Mouse (Mus musculus) hindlimb bud, embryonic 11.5 days (tissue): ENCODE data around the gene Fli1.

Experiments
- DNase-seq: peaks from one replicate; pipeline ENCODE4 v3.0.0-alpha.2; 2012; ENCODE audit warnings: low read depth, low spot score; ENCODE audit errors: extremely low spot score

Gene Fli1

DNA sequence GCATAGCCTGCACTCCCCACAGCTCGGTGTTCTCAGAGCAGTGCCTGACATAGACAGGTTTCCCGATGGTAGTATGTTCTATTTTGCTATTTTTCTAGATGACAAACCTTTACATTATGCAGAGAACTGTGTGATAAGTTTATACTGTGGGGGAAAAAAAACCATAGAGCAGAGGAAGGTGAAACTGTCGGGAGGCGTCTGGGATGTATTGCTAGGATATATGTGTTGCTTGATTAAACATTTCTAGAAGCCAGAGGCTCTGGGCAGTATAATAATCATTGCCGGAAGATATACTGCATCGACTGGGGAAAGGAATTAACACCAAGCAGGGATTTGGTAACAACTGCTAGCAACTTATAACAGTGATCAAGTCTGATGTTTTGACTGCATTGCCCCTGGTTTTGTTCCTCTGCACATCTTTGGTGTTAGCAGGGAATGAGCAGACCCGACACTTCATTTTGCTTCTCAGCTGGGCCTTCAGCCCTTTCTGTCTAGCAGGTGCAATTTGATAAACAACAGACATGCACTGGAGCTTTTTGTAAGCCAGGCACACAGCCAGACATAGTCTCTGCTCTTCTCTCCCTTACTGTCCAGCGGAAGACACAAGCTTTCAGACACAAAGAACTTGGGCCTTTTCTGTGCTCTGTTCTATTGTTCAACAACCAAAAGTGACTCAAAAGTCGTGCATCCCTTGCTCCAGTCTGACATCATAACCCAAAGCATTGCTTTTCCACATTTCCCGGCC lies 129.7 kb downstream of the Fli1 start:
- DNase-seq = no peak

DNA sequence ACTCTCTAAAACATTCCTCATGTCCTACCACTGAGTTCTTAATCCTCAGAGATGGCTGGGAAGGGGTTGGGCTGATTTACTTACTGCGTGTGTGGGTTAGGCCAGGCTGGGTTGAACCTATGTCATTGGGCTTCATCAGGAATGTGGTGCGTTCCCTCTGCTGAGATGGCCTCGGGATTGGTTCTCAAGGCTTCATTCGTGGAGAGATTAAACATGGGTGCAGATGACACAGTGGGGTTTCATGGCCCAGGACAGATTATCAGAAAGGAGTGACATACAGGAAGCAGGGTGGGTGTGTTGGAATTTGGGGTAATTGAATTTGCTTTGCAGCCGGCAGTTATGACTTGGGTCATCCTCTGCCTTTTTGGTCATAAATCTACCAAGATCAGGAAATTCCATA lies 131.2 kb downstream of the Fli1 start:
- no peak for DNase-seq

DNA sequence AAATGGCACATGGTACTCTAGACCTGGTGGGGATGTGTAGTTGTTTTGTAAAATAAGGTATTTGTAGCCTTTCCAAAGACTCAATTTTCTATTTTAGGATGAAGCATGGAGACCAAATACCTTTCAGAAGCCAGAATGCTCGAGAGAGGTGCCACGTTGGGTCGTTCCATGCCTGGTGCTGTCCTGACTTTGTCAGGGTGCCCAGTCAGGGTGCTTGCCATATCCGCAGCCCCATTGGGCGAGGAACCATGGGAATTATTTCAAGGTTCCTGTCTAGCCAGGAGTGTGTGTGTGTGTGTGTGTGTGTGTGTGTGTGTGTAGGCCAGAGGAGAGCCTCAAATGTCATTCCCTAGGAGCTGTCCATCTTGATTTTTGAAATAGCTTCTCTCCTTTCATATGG lies 132.0 kb downstream of the Fli1 start:
- no peak for DNase-seq

DNA sequence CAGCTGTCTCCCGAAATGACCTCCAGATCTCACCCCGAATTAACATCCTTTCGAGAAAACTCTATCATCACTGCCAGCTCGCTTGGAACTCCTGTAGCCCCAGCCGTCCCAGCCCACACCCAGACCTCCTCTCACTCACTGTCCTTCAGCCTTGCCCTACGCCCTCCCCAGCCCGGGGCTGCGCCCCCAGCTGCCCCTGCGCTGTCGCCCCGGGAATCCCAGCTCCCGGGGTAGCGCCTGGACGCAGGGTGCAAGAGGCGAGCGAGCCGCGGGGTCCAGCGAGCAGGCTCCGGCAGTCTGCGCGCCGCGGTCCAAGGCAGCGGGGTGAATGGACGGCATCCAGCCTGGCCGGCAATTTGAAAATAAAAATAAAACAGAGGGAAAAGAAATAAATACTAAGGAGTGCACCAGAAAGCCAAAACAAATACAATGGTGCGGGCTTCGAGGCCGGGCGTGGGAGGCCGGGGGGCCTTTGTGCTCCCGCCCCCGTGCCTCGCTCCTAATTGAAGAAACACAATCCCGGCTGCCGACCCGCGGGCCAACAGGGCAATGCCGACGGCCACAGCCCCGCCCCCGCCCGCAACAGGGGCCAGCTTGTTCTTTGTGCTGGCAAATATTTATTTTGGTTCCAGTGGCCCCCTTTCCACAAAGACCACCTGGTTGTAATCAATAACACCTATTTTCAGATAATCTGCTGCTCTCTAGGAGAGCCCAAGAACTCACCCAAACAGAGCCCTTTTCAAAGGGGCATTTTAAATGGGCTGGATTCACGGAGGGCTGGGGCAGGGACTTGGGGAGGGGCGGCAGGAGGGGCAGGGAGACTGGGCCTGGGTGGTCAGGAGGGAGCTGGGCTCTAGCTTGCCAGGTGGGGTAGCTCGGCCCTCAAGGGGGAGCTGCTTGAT lies 133.3 kb downstream of the Fli1 start:
- peak; percentile 68 for DNase-seq

DNA sequence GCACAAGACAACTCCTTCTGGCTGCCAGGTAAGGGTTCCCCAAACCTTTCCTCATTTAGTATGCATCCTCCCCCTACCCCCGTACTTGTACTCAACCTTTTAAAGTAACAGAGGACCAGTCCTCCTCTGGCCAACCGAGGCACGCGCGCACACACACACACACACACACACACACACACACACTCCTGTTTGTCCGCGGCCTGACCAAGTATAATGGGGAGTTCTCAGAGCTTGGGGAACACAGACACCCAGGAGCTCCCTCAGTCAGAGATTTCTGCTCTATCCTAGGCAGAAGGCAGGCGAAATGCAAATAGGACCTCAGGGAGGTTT lies 134.0 kb downstream of the Fli1 start:
- DNase-seq = no peak

DNA sequence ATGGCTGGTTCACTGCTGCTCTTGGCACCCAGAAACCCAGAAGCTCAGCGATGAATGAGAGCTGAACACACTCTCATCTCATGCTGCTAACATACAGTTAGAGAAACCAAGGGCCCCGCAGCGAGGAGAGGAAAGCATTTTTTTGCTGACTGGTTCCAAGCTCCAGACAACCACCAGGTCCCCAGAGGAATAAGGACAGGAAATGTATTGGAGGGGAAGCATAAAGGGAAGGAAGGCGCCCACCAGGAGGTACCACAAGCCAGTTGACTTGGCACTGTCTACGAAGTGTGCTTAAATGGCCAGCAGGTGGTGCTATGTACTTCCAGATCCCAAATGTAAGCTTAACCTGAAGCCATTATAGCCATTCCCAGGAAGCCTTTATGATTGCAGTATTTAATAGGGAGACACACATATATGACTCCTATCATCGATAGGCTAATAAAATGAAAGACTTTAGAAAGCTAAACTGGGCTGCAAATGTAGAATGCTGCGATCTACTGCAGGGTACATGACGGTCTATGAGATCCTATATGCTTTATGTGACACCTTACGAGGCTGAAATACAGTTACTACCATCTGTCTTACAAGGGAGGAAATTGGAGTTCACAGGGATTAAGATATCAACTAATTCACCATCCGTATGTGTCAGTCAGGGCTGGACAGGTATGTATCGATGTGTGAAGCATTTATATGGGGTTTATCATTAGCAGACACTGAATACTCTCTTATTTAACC lies 137.3 kb downstream of the Fli1 start:
- DNase-seq = peak; percentile 74

DNA sequence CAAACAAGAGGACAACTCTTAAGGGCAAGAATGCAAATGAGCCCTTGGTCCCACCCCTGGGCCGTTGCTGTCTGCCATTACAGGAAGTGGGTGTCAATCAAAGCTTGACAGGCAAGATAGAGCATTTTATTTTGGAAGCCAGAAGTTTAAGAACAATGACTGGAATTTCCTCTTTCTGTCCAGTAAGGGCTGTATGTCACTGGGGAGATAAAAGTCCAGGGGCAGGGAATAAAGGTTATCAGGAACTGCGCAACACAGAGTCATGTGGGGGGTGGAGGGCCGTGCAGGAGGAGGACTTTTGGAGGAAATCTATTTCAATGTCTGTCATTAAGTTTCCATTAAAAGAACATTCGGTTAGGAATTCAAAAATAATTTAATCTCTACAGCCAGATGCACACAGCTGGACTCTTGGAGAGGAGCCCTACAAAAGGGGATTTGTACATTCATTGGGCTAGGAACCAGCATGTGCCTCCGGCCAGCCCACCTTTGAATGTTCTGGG lies 141.9 kb downstream of the Fli1 start:
- DNase-seq = no peak

DNA sequence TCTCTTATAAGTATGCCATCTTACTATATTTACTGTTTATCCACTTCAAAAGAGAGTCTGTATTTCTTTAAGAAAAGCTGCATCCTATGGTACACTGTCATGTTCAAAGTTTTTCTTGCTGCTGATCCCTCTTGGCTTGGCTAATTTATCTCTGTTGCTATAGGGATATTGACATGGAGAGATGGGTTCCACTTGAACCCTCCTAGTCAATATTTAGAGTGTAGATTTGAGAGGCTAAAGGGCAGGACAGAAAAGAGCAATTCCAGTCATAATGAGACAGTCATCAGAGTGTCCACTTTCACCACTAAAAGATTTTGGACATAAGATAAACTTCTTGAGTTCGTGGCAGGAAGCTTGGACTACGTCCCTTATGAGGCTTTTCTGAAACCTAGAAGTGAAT lies 142.4 kb downstream of the Fli1 start:
- no peak for DNase-seq

DNA sequence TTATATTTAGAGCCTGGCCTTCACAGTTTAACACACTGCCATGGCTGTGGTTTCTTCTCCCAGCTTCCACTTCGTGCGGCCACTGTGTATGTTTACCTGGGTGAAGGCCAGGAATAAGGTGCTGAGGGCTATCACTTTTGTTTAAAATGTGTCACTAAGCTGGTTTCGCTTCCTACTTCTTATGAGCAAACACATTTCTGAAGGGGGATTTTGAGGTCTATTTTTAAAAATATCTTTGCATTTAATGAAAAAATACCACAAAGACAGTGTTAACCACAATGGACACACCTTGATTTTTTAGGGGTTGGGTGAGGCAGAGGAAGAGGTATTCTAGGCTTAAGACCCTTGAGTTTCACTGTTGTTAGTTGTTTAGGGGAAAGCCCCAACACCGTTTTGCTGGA lies 147.9 kb downstream of the Fli1 start:
- DNase-seq = no peak

DNA sequence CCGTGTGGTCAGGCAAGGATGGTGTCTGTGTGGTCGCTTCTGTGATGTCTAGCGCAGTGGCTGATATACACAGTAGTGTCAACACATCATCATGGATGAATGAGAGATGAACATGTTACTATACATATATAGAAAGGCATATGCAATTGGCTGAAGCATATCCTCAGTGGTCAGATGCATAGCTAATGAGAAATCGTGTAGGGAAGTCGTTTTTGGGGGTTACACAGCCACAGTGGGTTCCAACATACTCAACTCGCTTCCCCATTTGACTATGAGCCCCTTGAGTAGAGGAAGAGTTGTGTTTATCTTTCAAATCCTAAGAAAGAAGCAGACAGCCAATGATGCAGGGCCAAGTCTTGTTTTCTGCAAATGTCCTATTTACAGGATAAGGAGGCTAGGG lies 149.9 kb downstream of the Fli1 start:
- no peak for DNase-seq

DNA sequence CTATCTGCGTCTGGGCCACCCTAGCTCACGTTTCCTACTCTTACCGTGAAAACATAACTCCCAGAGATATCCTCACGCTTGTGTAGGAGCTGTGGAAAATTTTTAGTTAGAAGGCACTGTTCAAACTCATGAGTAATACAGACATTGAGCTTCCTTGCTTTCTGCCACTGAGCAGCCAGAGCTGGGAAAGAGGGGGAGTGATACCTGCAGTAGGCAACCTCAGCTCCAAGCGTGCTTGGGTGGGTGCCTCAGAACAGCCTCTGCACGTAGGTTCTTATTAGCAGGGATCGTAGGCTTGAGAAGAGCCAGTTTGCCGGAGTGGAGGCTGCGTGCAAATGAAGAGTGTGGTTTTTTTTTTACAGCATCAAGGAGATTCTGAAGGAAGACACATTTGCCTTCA lies 151.0 kb downstream of the Fli1 start:
- no peak for DNase-seq

DNA sequence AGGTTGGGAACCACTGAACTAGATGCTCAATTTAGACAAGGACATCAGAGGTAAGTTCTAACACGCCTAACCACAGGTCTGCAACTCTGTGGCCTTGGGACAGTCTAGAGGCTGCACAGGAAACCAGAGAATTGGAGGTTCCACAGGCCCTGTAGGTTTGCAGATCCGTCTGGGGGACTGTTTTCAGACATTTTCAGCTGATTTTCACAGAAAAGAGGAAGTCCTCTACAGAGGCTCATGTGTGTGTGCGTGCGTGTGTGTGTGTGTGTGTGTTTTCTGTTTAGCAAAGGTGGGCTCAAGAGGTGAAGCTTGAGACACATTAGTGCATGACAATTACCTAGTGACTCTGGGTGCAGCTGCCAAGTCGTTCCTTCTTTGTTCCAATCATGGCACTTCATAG lies 151.6 kb downstream of the Fli1 start:
- DNase-seq = no peak

DNA sequence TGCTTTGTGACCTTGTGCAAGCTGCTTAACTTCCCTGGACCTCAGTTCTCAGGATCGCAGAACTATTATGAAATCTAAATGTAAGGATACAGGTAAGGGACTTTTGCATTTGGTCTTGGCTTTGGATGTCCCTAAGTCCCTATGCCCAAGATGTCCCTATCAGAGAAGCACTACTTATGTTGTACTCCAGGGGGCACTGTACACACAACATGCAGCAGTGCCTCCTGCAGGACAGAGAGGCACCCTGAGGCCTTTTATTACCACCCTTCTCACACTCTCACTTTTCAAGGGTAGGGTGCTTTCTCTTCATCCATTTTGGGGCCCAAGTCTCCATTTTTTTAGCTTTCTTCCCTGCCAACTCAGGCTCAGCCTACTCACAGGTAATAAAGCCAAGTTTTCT lies 154.5 kb downstream of the Fli1 start:
- DNase-seq = no peak

DNA sequence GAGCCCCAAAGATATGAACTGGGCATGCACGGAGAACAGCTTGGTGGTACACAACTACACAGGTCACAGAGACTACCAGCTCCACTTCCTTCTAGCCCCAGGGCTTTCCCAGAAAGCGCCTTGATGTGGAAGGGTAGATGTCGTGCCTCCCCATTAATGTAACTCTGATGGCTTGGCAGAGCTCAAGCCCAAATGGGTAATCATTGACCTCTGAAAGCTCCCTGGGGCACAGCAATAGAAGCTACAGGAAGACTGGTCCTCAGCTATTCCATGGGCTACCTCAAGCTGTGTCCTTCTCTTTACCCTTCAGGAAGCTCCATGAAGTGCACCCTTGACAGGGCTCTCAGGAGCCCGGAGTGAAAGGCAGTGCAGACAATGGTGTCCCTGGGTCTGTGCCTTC lies 157.8 kb downstream of the Fli1 start:
- DNase-seq = no peak

DNA sequence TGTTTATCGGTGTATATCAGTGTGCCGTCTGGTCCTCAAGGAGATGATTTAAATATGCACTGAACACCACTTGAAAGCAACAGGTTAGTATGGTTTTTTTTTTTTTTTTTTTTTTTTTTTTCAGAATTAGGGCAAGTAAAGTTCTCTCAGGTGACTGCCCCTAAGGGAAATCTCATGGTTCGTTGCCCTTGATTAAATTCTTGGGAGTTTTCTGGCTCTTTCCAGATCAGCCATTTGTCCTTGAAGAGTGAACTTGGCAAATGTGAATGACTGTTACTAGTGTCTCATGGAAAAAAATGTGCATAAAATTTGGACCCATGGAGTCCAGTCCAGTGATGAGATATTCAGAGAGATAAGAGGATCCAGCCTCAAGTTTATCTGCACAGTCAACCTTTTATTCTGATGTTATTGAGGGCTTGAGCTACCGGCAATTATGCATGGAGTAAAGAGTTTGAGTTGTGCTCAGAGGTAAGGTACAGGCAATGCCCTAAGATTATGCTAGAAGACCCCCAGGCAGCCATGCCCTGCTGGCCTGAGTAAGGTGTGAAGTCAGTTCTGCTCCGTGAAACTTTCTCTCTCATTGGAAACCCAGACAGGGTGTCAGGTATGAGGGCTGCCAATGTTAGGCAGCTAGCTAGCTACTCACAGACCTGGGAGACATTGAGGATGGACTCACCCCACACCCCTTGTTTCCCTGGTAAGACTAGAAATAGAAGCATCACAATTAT lies 165.6 kb downstream of the Fli1 start:
- no peak for DNase-seq

DNA sequence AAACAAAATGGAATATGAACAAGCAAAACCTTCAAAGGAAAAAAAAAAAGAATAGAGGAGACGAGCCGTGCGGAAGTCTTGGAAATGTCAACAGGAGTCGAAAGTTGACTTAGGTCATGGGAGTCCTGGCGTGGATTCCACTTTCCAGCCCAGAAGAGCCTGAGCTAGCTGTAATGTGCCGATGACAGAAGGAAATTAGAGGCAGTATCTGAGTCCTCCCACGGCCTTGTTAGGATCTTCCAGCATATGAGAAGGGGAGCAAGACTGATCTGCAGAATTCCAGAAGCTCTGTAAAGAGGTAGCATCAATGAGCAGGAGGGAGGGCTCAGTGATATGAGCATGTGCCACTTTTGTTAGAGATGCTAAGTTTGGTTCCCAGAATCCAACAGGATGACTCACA lies 166.6 kb downstream of the Fli1 start:
- no peak for DNase-seq

DNA sequence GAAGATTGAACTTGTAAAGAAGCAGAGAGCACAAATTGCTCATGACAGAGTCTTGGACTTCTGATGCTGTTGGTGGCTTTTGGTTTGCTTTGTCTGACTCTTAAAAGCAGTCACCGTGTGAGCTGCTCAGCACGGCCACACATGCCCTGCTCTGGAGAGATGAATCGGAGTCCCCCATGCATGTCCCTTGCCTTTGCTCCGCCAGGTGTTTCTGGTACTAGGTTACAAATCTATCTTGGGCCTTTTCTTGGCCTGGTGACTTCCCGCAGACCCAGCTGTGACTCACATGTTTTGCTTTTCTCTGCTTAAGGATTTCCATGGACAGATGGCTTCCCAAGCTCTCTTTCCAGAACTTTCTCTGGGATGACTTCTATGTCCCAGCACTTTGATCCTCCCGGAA lies 169.0 kb downstream of the Fli1 start:
- no peak for DNase-seq
